Mouse (Mus musculus) midbrain, embryonic 13.5 days (tissue): ENCODE measurements around the gene Chn2. TPM values are rescaled to one million over a fixed set of nuclear protein-coding genes. Genes with fewer than 3 reads are reported as not detected.
A peak's percentile ranks its signal among the peaks of the same experiment; 100 is the strongest.

Experiments
- ATAC-seq: fragments of 200-750 bp; cut with Nextera tagmentation; 2 replicates; pipeline ENCODE4 v1.8.0; 2017; ENCODE audit warnings: mild to moderate bottlenecking, moderate TSS enrichment, moderate library complexity
- H3K27ac ChIP-seq: fragments of 300-500 bp; sonication (generic); 2 replicates; pipeline ENCODE4 v1.5.1; 2015; ENCODE audit warnings: inconsistent platforms, mild to moderate bottlenecking, moderate library complexity
- H3K27me3 ChIP-seq: fragments of 300-500 bp; sonication (generic); 2 replicates; pipeline ENCODE4 v1.6.1; 2015; ENCODE audit warnings: mild to moderate bottlenecking, inconsistent platforms
- H3K36me3 ChIP-seq: fragments of 300-500 bp; sonication (generic); 2 replicates; pipeline ENCODE4 v1.6.1; 2015; ENCODE audit warnings: mild to moderate bottlenecking, inconsistent platforms
- H3K4me1 ChIP-seq: fragments of 300-500 bp; sonication (generic); replicated peaks from 2 replicates; pipeline ENCODE4 v1.6.1; 2015; ENCODE audit warnings: inconsistent platforms
- H3K4me2 ChIP-seq: fragments of 300-500 bp; sonication (generic); replicated peaks from 2 replicates; pipeline ENCODE4 v1.6.1; 2015; ENCODE audit warnings: moderate library complexity, mild to moderate bottlenecking, inconsistent platforms
- H3K4me3 ChIP-seq: fragments of 300-500 bp; sonication (generic); replicated peaks from 2 replicates; pipeline ENCODE4 v1.5.1; 2015; ENCODE audit warnings: mild to moderate bottlenecking, inconsistent platforms
- H3K9ac ChIP-seq: fragments of 300-500 bp; sonication (generic); replicated peaks from 2 replicates; pipeline ENCODE4 v1.6.1; 2015; ENCODE audit warnings: mild to moderate bottlenecking, inconsistent platforms
- H3K9me3 ChIP-seq: fragments of 300-500 bp; sonication (generic); 2 replicates; pipeline ENCODE4 v1.6.1; 2016; ENCODE audit warnings: mild to moderate bottlenecking, inconsistent platforms
- WGBS: fragments of 180-500 bp; shearing (Covaris S2); methylation state at CpG from one replicate; pipeline ENCODE4 v1.1.7; 2015; 5-methylcytosine and 5-hydroxymethylcytosine counted together
- polyA plus RNA-seq: library from polyadenylated mRNA; unstranded; fragments of >200 nt; fragmentation: Nextera tagmentation; extraction: Ambion mirVana; gene quantifications from 2 replicates; pipeline ENCODE4 v1.2.1, GENCODE M21; 2015

Chn2 gene
- polyA plus RNA-seq, 1 experiment from 2014 or later = 28.8 TPM

GRCm38 (mm10) chr6:54103276-54103975, 64.1 kb downstream of the Chn2 start:
- WGBS = 87% methylated on average over 9 of the region's 9 CpGs
- Histone ChIP-seq H3K27ac (no peak overlapping the region), H3K9me3 (no peaks in the 10 kb centered on the region), H3K4me3 (no peak overlapping the region), H3K9ac (no peak overlapping the region), H3K36me3 (no peaks in the 10 kb centered on the region), H3K27me3 (no peaks in the 10 kb centered on the region), H3K4me2 (no peak overlapping the region), H3K4me1 (peaks cover 17% of the 10 kb centered on the region)
- ATAC-seq = no peak

- Histone ChIP-seq H3K9me3 (no peaks in the 10 kb centered on the region), H3K4me3 (no peak overlapping the region), H3K36me3 (no peaks in the 10 kb centered on the region), H3K9ac (no peak overlapping the region), H3K27me3 (no peaks in the 10 kb centered on the region), H3K4me1 (peaks cover 31% of the 10 kb centered on the region), H3K27ac (no peak overlapping the region), H3K4me2 (no peak overlapping the region)
- ATAC-seq = no peak
- WGBS = 12% methylated on average over 4 of the region's 4 CpGs
Observed at GRCm38 (mm10) chr6:54111416-54111984, 72.1 kb downstream of the Chn2 start.

- Histone ChIP-seq H3K27me3 (no peaks in the 10 kb centered on the region), H3K9me3 (no peaks in the 10 kb centered on the region), H3K4me3 (no peak overlapping the region), H3K9ac (no peak overlapping the region), H3K36me3 (no peaks in the 10 kb centered on the region), H3K4me2 (no peak overlapping the region), H3K27ac (no peak overlapping the region), H3K4me1 (peaks cover 31% of the 10 kb centered on the region)
- 89% methylated on average over 5 of the region's 5 CpGs for WGBS
- 0 out of 2 replicates have a peak, but pooled peaks have one; percentile 9 for ATAC-seq
Observed at GRCm38 (mm10) chr6:54113338-54113737, 74.0 kb downstream of the Chn2 start.

- ATAC-seq = no peak
- no peak overlapping the region for H3K4me2 ChIP-seq
- no peaks in the 10 kb centered on the region for H3K9me3 ChIP-seq
- peaks cover 36% of the 10 kb centered on the region for H3K4me1 ChIP-seq
- WGBS = 89% methylated on average over 6 of the region's 6 CpGs
- H3K9ac ChIP-seq = no peak overlapping the region
- H3K36me3 ChIP-seq = no peaks in the 10 kb centered on the region
- H3K4me3 ChIP-seq = no peak overlapping the region
- H3K27me3 ChIP-seq = no peaks in the 10 kb centered on the region
- no peak overlapping the region for H3K27ac ChIP-seq
Observed at GRCm38 (mm10) chr6:54114412-54114811, 75.1 kb downstream of the Chn2 start.

- WGBS = 91% methylated on average over 9 of the region's 9 CpGs
- Histone ChIP-seq H3K36me3 (no peaks in the 10 kb centered on the region), H3K4me1 (peaks cover 33% of the 10 kb centered on the region)
Observed at GRCm38 (mm10) chr6:54116299-54116698, 76.9 kb downstream of the Chn2 start.

GRCm38 (mm10) chr6:54117001-54117591, 77.7 kb downstream of the Chn2 start:
- no peaks in the 10 kb centered on the region for H3K9me3 ChIP-seq
- H3K9ac ChIP-seq = no peak overlapping the region
- WGBS = 94% methylated on average over 7 of the region's 7 CpGs
- no peaks in the 10 kb centered on the region for H3K27me3 ChIP-seq
- no peak overlapping the region for H3K4me2 ChIP-seq
- H3K4me1 ChIP-seq = peaks cover 26% of the 10 kb centered on the region
- no peak overlapping the region for H3K4me3 ChIP-seq
- no peak for ATAC-seq
- H3K36me3 ChIP-seq = no peaks in the 10 kb centered on the region
- no peak overlapping the region for H3K27ac ChIP-seq

More at GRCm38 (mm10) chr6:54116299-54116698, 76.9 kb downstream of the Chn2 start:
- Histone ChIP-seq H3K9me3 (no peaks in the 10 kb centered on the region), H3K4me3 (no peak overlapping the region), H3K27me3 (no peaks in the 10 kb centered on the region), H3K4me2 (no peak overlapping the region), H3K9ac (no peak overlapping the region), H3K27ac (no peak overlapping the region)
- no peak for ATAC-seq

GRCm38 (mm10) chr6:54118395-54118794, 79.0 kb downstream of the Chn2 start:
- H3K4me1 ChIP-seq = peaks cover 17% of the 10 kb centered on the region
- no peak for ATAC-seq
- H3K36me3 ChIP-seq = no peaks in the 10 kb centered on the region
- no peak overlapping the region for H3K4me2 ChIP-seq
- H3K27me3 ChIP-seq = no peaks in the 10 kb centered on the region
- H3K9ac ChIP-seq = no peak overlapping the region
- no peak overlapping the region for H3K4me3 ChIP-seq
- WGBS = 73% methylated on average over 3 of the region's 3 CpGs
- no peak overlapping the region for H3K27ac ChIP-seq
- H3K9me3 ChIP-seq = no peaks in the 10 kb centered on the region

GRCm38 (mm10) chr6:54118897-54119296, 79.5 kb downstream of the Chn2 start:
- no peak overlapping the region for H3K27ac ChIP-seq
- no peak for ATAC-seq
- no peaks in the 10 kb centered on the region for H3K9me3 ChIP-seq
- no peak overlapping the region for H3K4me3 ChIP-seq
- whole genome bisulfite sequencing = 83% methylated on average over 4 of the region's 4 CpGs
- H3K9ac ChIP-seq = no peak overlapping the region
- H3K4me1 ChIP-seq = peaks cover 17% of the 10 kb centered on the region
- no peaks in the 10 kb centered on the region for H3K27me3 ChIP-seq
- no peak overlapping the region for H3K4me2 ChIP-seq
- H3K36me3 ChIP-seq = no peaks in the 10 kb centered on the region

- no peak overlapping the region for H3K9ac ChIP-seq
- no peak overlapping the region for H3K4me2 ChIP-seq
- no peak overlapping the region for H3K27ac ChIP-seq
- 45% methylated on average over 2 of the region's 2 CpGs for WGBS
- no peaks in the 10 kb centered on the region for H3K27me3 ChIP-seq
- ATAC-seq = no peak
- no peak overlapping the region for H3K4me3 ChIP-seq
- H3K36me3 ChIP-seq = no peaks in the 10 kb centered on the region
- H3K4me1 ChIP-seq = peaks cover 17% of the 10 kb centered on the region
- no peaks in the 10 kb centered on the region for H3K9me3 ChIP-seq
Observed at GRCm38 (mm10) chr6:54119461-54119860, 80.1 kb downstream of the Chn2 start.

GRCm38 (mm10) chr6:54119885-54120666, 80.7 kb downstream of the Chn2 start:
- Histone ChIP-seq H3K27me3 (no peaks in the 10 kb centered on the region), H3K27ac (peak overlapping the region; percentile 47; the same call in 1 of the 2 replicates), H3K9me3 (no peaks in the 10 kb centered on the region), H3K4me1 (peaks cover 17% of the 10 kb centered on the region), H3K4me2 (no peak overlapping the region), H3K9ac (no peak overlapping the region), H3K4me3 (no peak overlapping the region), H3K36me3 (no peaks in the 10 kb centered on the region)
- 19% methylated on average over 13 of the region's 13 CpGs for WGBS
- peak; percentile 79 for ATAC-seq

- Histone ChIP-seq H3K4me1 (peaks cover 17% of the 10 kb centered on the region), H3K36me3 (no peaks in the 10 kb centered on the region), H3K4me2 (no peak overlapping the region), H3K9me3 (no peaks in the 10 kb centered on the region), H3K9ac (no peak overlapping the region), H3K27ac (no peak overlapping the region), H3K27me3 (no peaks in the 10 kb centered on the region), H3K4me3 (no peak overlapping the region)
- no peak for ATAC-seq
- WGBS = 92% methylated on average over 5 of the region's 5 CpGs
Observed at GRCm38 (mm10) chr6:54120889-54121288, 81.5 kb downstream of the Chn2 start.

GRCm38 (mm10) chr6:54124519-54124918, 85.2 kb downstream of the Chn2 start:
- H3K4me2 ChIP-seq = no peak overlapping the region
- no peaks in the 10 kb centered on the region for H3K36me3 ChIP-seq
- H3K27me3 ChIP-seq = no peaks in the 10 kb centered on the region
- H3K4me1 ChIP-seq = peaks cover 24% of the 10 kb centered on the region
- H3K27ac ChIP-seq = no peak overlapping the region
- H3K9ac ChIP-seq = no peak overlapping the region
- WGBS = 88% methylated on average over 3 of the region's 3 CpGs
- ATAC-seq = no peak
- H3K9me3 ChIP-seq = no peaks in the 10 kb centered on the region
- H3K4me3 ChIP-seq = no peak overlapping the region
